Mouse (Mus musculus) lung, postnatal 0 days (tissue): Measurements from ENCODE around the gene Scaf11. TPM values are rescaled to one million over a fixed set of nuclear protein-coding genes. Genes with fewer than 3 reads are reported as not detected.

Source experiments
- ATAC-seq: fragments of 200-750 bp; cut with Nextera tagmentation; 2 replicates; pipeline ENCODE4 v1.8.0; 2017; ENCODE audit warnings: moderate library complexity
- DNase-seq: peaks from one replicate; pipeline ENCODE4 v3.0.0-alpha.2; 2016; ENCODE audit warnings: low spot score
- H3K27ac ChIP-seq: fragments of 300-500 bp; sonication (generic); 2 replicates; pipeline ENCODE4 v1.5.1; 2014; ENCODE audit warnings: antibody characterized with exemption, mild to moderate bottlenecking, low read length, mixed read lengths
- H3K27me3 ChIP-seq: fragments of 300-500 bp; sonication (generic); replicated peaks from 2 replicates; pipeline ENCODE4 v1.6.1; 2014; ENCODE audit warnings: low read length, mixed read lengths; ENCODE audit not compliant: insufficient read depth
- H3K36me3 ChIP-seq: fragments of 300-500 bp; sonication (generic); 2 replicates; pipeline ENCODE4 v1.6.1; 2014; ENCODE audit warnings: low read length, mixed read lengths; ENCODE audit not compliant: insufficient read depth
- H3K4me1 ChIP-seq: fragments of 300-500 bp; sonication (generic); 2 replicates; pipeline ENCODE4 v1.6.1; 2014; ENCODE audit warnings: antibody characterized with exemption, low read depth, low read length, mixed read lengths; ENCODE audit not compliant: insufficient read depth
- H3K4me2 ChIP-seq: fragments of 300-500 bp; sonication (generic); replicated peaks from 2 replicates; pipeline ENCODE4 v1.6.1; 2014; ENCODE audit warnings: low read depth, mild to moderate bottlenecking, low read length, moderate library complexity, mixed read lengths
- H3K4me3 ChIP-seq: fragments of 300-500 bp; sonication (generic); 2 replicates; pipeline ENCODE4 v1.5.1; 2014; ENCODE audit warnings: low read depth, low read length
- H3K9ac ChIP-seq: fragments of 300-500 bp; sonication (generic); replicated peaks from 2 replicates; pipeline ENCODE4 v1.6.1; 2014; ENCODE audit warnings: low read depth, mild to moderate bottlenecking
- H3K9me3 ChIP-seq: fragments of 300-500 bp; sonication (generic); 2 replicates; pipeline ENCODE4 v1.6.1; 2016; ENCODE audit warnings: low read length, mixed read lengths
- CTCF ChIP-seq: IDR thresholded peaks from 2 replicates; pipeline ENCODE4 v1.5.1; 2016; ENCODE audit warnings: antibody characterized with exemption, mild to moderate bottlenecking
- EP300 ChIP-seq: IDR thresholded peaks from 2 replicates; pipeline ENCODE4 v1.6.1; 2016; ENCODE audit warnings: antibody characterized with exemption, mild to moderate bottlenecking, control low read depth
- WGBS: fragments of 180-500 bp; shearing (Covaris S2); extraction: QIAGEN DNeasy Blood & Tissue Kit; methylation state at CpG from one replicate; pipeline ENCODE4 v1.1.7; 2014; 5-methylcytosine and 5-hydroxymethylcytosine counted together
- microRNA-seq: library from miRNA; unstranded; fragments of <30 nt; microRNA quantifications from one replicate; pipeline ENCODE4, GENCODE M21; 2016
- polyA plus RNA-seq: library from polyadenylated mRNA; unstranded; fragments of >200 nt; fragmentation: Nextera tagmentation; extraction: Ambion mirVana; gene quantifications from 2 replicates; pipeline ENCODE4 v1.2.1, GENCODE M21; 2015

The Scaf11 gene
- polyA plus RNA-seq, 1 experiment from 2014 or later, result 59.9 TPM

- Histone ChIP-seq H3K4me2 (no peak overlapping the region), H3K27me3 (no peaks in the 10 kb centered on the region), H3K4me1 (no peaks in the 10 kb centered on the region), H3K4me3 (no peak overlapping the region), H3K27ac (no peak overlapping the region), H3K36me3 (peaks cover 31% of the 10 kb centered on the region), H3K9ac (no peak overlapping the region), H3K9me3 (no peaks in the 10 kb centered on the region)
- DNase-seq (no peak), ATAC-seq (no peak)
- 91% methylated on average over 6 of the region's 6 CpGs for WGBS
- no peak for TF ChIP-seq EP300
- TF ChIP-seq CTCF, result no peak
These were observed 88.0 kb downstream of the Scaf11 start for GRCm38 (mm10) chr15:96372628-96373027.

GRCm38 (mm10) chr15:96371311-96371710 is 89.3 kb downstream of the Scaf11 start:
- TF ChIP-seq EP300, result no peak
- no peak for TF ChIP-seq CTCF
- ATAC-seq (no peak), DNase-seq (no peak)
- no peak overlapping the region for H3K4me2 ChIP-seq
- WGBS, result 94% methylated on average over 18 of the region's 18 CpGs
- no peaks in the 10 kb centered on the region for H3K9me3 ChIP-seq
- H3K4me3 ChIP-seq, result no peak overlapping the region
- no peaks in the 10 kb centered on the region for H3K4me1 ChIP-seq
- H3K9ac ChIP-seq, result no peak overlapping the region
- H3K36me3 ChIP-seq, result peaks cover 31% of the 10 kb centered on the region
- H3K27ac ChIP-seq, result no peak overlapping the region
- H3K27me3 ChIP-seq, result no peaks in the 10 kb centered on the region

GRCm38 (mm10) chr15:96366176-96366963 is 94.3 kb downstream of the Scaf11 start:
- peaks cover 50% of the 10 kb centered on the region for H3K36me3 ChIP-seq
- no peak overlapping the region for H3K4me2 ChIP-seq
- ATAC-seq (no peak), DNase-seq (no peak)
- no peak overlapping the region for H3K4me3 ChIP-seq
- TF ChIP-seq EP300 (no peak), CTCF (no peak)
- H3K27ac ChIP-seq, result no peak overlapping the region
- no peak overlapping the region for H3K9ac ChIP-seq
- 81% methylated on average over 11 of the region's 11 CpGs for WGBS
- no peaks in the 10 kb centered on the region for H3K27me3 ChIP-seq
- H3K9me3 ChIP-seq, result no peaks in the 10 kb centered on the region
- H3K4me1 ChIP-seq, result no peaks in the 10 kb centered on the region

GRCm38 (mm10) chr15:96365351-96365750 is 95.3 kb downstream of the Scaf11 start:
- no peak for ATAC-seq
- WGBS, result 77% methylated on average over 3 of the region's 3 CpGs
- peaks cover 40% of the 10 kb centered on the region for H3K36me3 ChIP-seq

More at GRCm38 (mm10) chr15:96365351-96365750, 95.3 kb downstream of the Scaf11 start:
- H3K4me2 ChIP-seq, result no peak overlapping the region
- no peak overlapping the region for H3K9ac ChIP-seq
- DNase-seq, result no peak
- H3K27me3 ChIP-seq, result no peaks in the 10 kb centered on the region
- H3K4me1 ChIP-seq, result no peaks in the 10 kb centered on the region
- no peaks in the 10 kb centered on the region for H3K9me3 ChIP-seq
- H3K4me3 ChIP-seq, result no peak overlapping the region
- TF ChIP-seq EP300 (no peak), CTCF (no peak)
- no peak overlapping the region for H3K27ac ChIP-seq

Small RNAs within 50 kb of the gene (microRNA-seq; reads per million reads assigned to microRNA genes)
- not detected for gene Gm25397

Other genes starting within 250 kb of the Scaf11 start
- 15.3 and 15.7 TPM in 2 replicates for gene Arid2, start 173.3 kb downstream of the Scaf11 start, polyA plus RNA-seq
- gene Slc38a1, start 182.1 kb upstream of the Scaf11 start, polyA plus RNA-seq, result 13.5 and 14.5 TPM in 2 replicates
- gene Slc38a2, start 238.9 kb upstream of the Scaf11 start, polyA plus RNA-seq, result 66.6 and 75.3 TPM in 2 replicates